Mouse (Mus musculus): Measurements from ENCODE around the gene Aldh1l1. TPM values are rescaled to one million over a fixed set of nuclear protein-coding genes. Genes with fewer than 3 reads are reported as not detected.

Aldh1l1 gene
- polyA plus RNA-seq, 1 experiment from 2014 or later = 1.2 TPM

DNA sequence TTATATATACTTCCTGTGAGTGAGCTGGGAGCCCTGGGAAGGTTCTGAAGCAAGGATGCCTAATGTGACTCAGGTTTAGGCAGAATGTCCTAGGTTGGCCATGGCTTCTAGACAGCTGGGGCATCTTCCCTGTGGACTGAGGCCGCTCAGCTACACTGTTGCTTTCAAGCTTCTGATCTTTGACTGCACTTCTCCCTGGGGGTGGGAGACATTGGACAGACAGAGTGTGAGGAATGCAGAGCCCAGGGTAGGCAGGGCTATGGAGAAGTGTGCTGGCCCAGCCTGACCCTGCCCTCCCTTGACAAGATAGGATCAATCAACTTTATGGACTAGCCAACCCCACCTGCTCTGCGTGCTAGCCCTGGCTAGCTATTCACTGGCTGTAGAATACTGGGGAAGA lies 25.0 kb upstream of the Aldh1l1 start:
- H3K4me1 ChIP-seq (ENCODE audit: control insufficient read depth, insufficient read depth, low read length) = peaks cover 8% of the 10 kb centered on the region
- H3K27me3 ChIP-seq (ENCODE audit: control insufficient read depth, insufficient read depth, low read length) = peaks cover 24% of the 10 kb centered on the region
- H3K27ac ChIP-seq (ENCODE audit: low read depth, low read length) = no peak overlapping the region
- no peak overlapping the region for H3K4me2 ChIP-seq
- no peak for ATAC-seq (replicated peaks; ENCODE audit: insufficient number of reproducible peaks, low FRiP score, low TSS enrichment)
- H3K36me3 ChIP-seq (ENCODE audit: control insufficient read depth, insufficient read depth, low read length) = no peaks in the 10 kb centered on the region
- no peak overlapping the region for H3K4me3 ChIP-seq (ENCODE audit: low read depth, low read length)
- 62% methylated on average over 2 of the region's 2 CpGs for WGBS (ENCODE audit: insufficient replicate concordance)
- no peaks in the 10 kb centered on the region for H3K9me3 ChIP-seq (replicated peaks; ENCODE audit: control insufficient read depth, low read length)
- H3K9ac ChIP-seq (ENCODE audit: low read depth, low read length) = no peak overlapping the region

GRCm38 (mm10) chr6:90461771-90462170 lies 24.5 kb upstream of the Aldh1l1 start:
- Histone ChIP-seq H3K9ac (ENCODE audit: low read depth, low read length) (no peak overlapping the region), H3K9me3 (replicated peaks; ENCODE audit: control insufficient read depth, low read length) (no peaks in the 10 kb centered on the region), H3K4me1 (ENCODE audit: control insufficient read depth, insufficient read depth, low read length) (peaks cover 8% of the 10 kb centered on the region), H3K27me3 (ENCODE audit: control insufficient read depth, insufficient read depth, low read length) (peaks cover 24% of the 10 kb centered on the region), H3K27ac (ENCODE audit: low read depth, low read length) (no peak overlapping the region), H3K36me3 (ENCODE audit: control insufficient read depth, insufficient read depth, low read length) (no peaks in the 10 kb centered on the region), H3K4me3 (ENCODE audit: low read depth, low read length) (peak overlapping the region; percentile 72), H3K4me2 (peak overlapping the region; percentile 100)
- 13% methylated on average over 12 of the region's 12 CpGs for WGBS (ENCODE audit: insufficient replicate concordance)
- ATAC-seq (replicated peaks; ENCODE audit: insufficient number of reproducible peaks, low FRiP score, low TSS enrichment) = no peak

- peaks cover 8% of the 10 kb centered on the region for H3K4me1 ChIP-seq (ENCODE audit: control insufficient read depth, insufficient read depth, low read length)
- H3K4me3 ChIP-seq (ENCODE audit: low read depth, low read length) = peak within 1 kb of the TSS; percentile 72
- peaks cover 24% of the 10 kb centered on the region for H3K27me3 ChIP-seq (ENCODE audit: control insufficient read depth, insufficient read depth, low read length)
- H3K9ac ChIP-seq (ENCODE audit: low read depth, low read length) = peak within 1 kb of the TSS; percentile 78
- no peaks in the 10 kb centered on the region for H3K9me3 ChIP-seq (replicated peaks; ENCODE audit: control insufficient read depth, low read length)
- H3K4me2 ChIP-seq = peak within 1 kb of the TSS; percentile 100
- peak within 1 kb of the TSS; percentile 29 for H3K27ac ChIP-seq (ENCODE audit: low read depth, low read length)
- WGBS (ENCODE audit: insufficient replicate concordance) = under 1% methylated on average over 63 of the region's 70 CpGs
- H3K36me3 ChIP-seq (ENCODE audit: control insufficient read depth, insufficient read depth, low read length) = no peaks in the 10 kb centered on the region
- ATAC-seq (replicated peaks; ENCODE audit: insufficient number of reproducible peaks, low FRiP score, low TSS enrichment) = peak; percentile 55
Measured at GRCm38 (mm10) chr6:90462181-90462706, 24.0 kb upstream of the Aldh1l1 start, which contains the start of gene Klf15. Gene Klf15 (plus strand): TSS chr6:90462576.

GRCm38 (mm10) chr6:90462841-90463227 lies 23.4 kb upstream of the Aldh1l1 start:
- peak overlapping the region; percentile 72 for H3K4me3 ChIP-seq (ENCODE audit: low read depth, low read length)
- H3K27me3 ChIP-seq (ENCODE audit: control insufficient read depth, insufficient read depth, low read length) = peaks cover 24% of the 10 kb centered on the region
- peak; percentile 36; the same call in 1 of the 2 replicates for ATAC-seq (replicated peaks; ENCODE audit: insufficient number of reproducible peaks, low FRiP score, low TSS enrichment)
- peak overlapping the region; percentile 78 for H3K9ac ChIP-seq (ENCODE audit: low read depth, low read length)
- peaks cover 8% of the 10 kb centered on the region for H3K4me1 ChIP-seq (ENCODE audit: control insufficient read depth, insufficient read depth, low read length)
- no peaks in the 10 kb centered on the region for H3K9me3 ChIP-seq (replicated peaks; ENCODE audit: control insufficient read depth, low read length)
- H3K36me3 ChIP-seq (ENCODE audit: control insufficient read depth, insufficient read depth, low read length) = no peaks in the 10 kb centered on the region
- WGBS (ENCODE audit: insufficient replicate concordance) = under 1% methylated on average over 38 of the region's 38 CpGs
- H3K27ac ChIP-seq (ENCODE audit: low read depth, low read length) = peak overlapping the region; percentile 29
- peak overlapping the region; percentile 100 for H3K4me2 ChIP-seq

GRCm38 (mm10) chr6:90463228-90463862 lies 22.9 kb upstream of the Aldh1l1 start:
- H3K9ac ChIP-seq (ENCODE audit: low read depth, low read length) = peak overlapping the region; percentile 78
- H3K4me1 ChIP-seq (ENCODE audit: control insufficient read depth, insufficient read depth, low read length) = peaks cover 8% of the 10 kb centered on the region
- peak overlapping the region; percentile 100 for H3K4me2 ChIP-seq
- peaks cover 22% of the 10 kb centered on the region for H3K27me3 ChIP-seq (ENCODE audit: control insufficient read depth, insufficient read depth, low read length)
- peak; percentile 77 for ATAC-seq (replicated peaks; ENCODE audit: insufficient number of reproducible peaks, low FRiP score, low TSS enrichment)
- peak overlapping the region; percentile 29 for H3K27ac ChIP-seq (ENCODE audit: low read depth, low read length)
- under 1% methylated on average over 31 of the region's 31 CpGs for whole genome bisulfite sequencing (ENCODE audit: insufficient replicate concordance)
- H3K9me3 ChIP-seq (replicated peaks; ENCODE audit: control insufficient read depth, low read length) = no peaks in the 10 kb centered on the region
- H3K36me3 ChIP-seq (ENCODE audit: control insufficient read depth, insufficient read depth, low read length) = no peaks in the 10 kb centered on the region
- H3K4me3 ChIP-seq (ENCODE audit: low read depth, low read length) = peak overlapping the region; percentile 72

DNA sequence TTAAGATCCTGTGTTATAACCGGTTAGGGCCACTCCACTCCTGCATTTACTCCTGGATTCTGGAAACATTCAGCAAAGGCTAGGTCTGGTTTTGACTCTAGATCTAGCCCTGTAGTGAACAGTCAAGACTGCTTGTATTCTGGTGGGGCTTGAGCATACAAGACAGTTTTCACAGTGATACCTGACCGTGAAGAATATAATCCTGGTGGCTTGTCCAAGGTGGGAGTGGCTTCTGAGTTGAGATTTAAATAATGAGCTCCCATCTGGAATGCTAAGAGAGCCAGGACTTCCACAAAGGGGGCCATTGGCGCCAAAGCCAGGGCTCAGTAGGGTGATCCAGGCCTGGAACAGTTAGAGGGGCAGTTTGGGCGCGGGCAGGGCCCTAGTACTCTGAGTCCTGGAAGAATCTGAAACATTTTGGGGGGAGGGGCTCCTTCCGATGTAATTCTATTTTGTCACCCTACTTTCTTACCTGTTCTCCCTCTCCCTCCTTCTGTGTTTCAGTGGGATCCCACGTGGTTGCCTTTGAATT lies 22.3 kb upstream of the Aldh1l1 start:
- ATAC-seq (replicated peaks; ENCODE audit: insufficient number of reproducible peaks, low FRiP score, low TSS enrichment) = no peak
- Histone ChIP-seq H3K9me3 (replicated peaks; ENCODE audit: control insufficient read depth, low read length) (no peaks in the 10 kb centered on the region), H3K9ac (ENCODE audit: low read depth, low read length) (peak overlapping the region; percentile 54), H3K4me2 (peak overlapping the region; percentile 100), H3K36me3 (ENCODE audit: control insufficient read depth, insufficient read depth, low read length) (no peaks in the 10 kb centered on the region), H3K27ac (ENCODE audit: low read depth, low read length) (peak overlapping the region; percentile 29; the same call in 1 of the 2 replicates), H3K4me3 (ENCODE audit: low read depth, low read length) (peak overlapping the region; percentile 72), H3K4me1 (ENCODE audit: control insufficient read depth, insufficient read depth, low read length) (peaks cover 8% of the 10 kb centered on the region), H3K27me3 (ENCODE audit: control insufficient read depth, insufficient read depth, low read length) (peaks cover 22% of the 10 kb centered on the region)
- WGBS (ENCODE audit: insufficient replicate concordance) = 33% methylated on average over 7 of the region's 7 CpGs

- no peak overlapping the region for H3K27ac ChIP-seq (ENCODE audit: low read depth, low read length)
- peaks cover 17% of the 10 kb centered on the region for H3K27me3 ChIP-seq (ENCODE audit: control insufficient read depth, insufficient read depth, low read length)
- H3K9me3 ChIP-seq (replicated peaks; ENCODE audit: control insufficient read depth, low read length) = no peaks in the 10 kb centered on the region
- no peak for ATAC-seq (replicated peaks; ENCODE audit: insufficient number of reproducible peaks, low FRiP score, low TSS enrichment)
- no peak overlapping the region for H3K9ac ChIP-seq (ENCODE audit: low read depth, low read length)
- H3K36me3 ChIP-seq (ENCODE audit: control insufficient read depth, insufficient read depth, low read length) = no peaks in the 10 kb centered on the region
- no peak overlapping the region for H3K4me2 ChIP-seq
- peaks cover 8% of the 10 kb centered on the region for H3K4me1 ChIP-seq (ENCODE audit: control insufficient read depth, insufficient read depth, low read length)
- no peak overlapping the region for H3K4me3 ChIP-seq (ENCODE audit: low read depth, low read length)
- 89% methylated on average over 11 of the region's 11 CpGs for WGBS (ENCODE audit: insufficient replicate concordance)
Measured at GRCm38 (mm10) chr6:90465028-90465640, 21.1 kb upstream of the Aldh1l1 start.

GRCm38 (mm10) chr6:90466079-90466478 lies 20.1 kb upstream of the Aldh1l1 start:
- ATAC-seq (replicated peaks; ENCODE audit: insufficient number of reproducible peaks, low FRiP score, low TSS enrichment) = no peak
- Histone ChIP-seq H3K27me3 (ENCODE audit: control insufficient read depth, insufficient read depth, low read length) (peaks cover 12% of the 10 kb centered on the region; the same call in 1 of the 2 replicates), H3K27ac (ENCODE audit: low read depth, low read length) (no peak overlapping the region), H3K9ac (ENCODE audit: low read depth, low read length) (no peak overlapping the region), H3K4me1 (ENCODE audit: control insufficient read depth, insufficient read depth, low read length) (peaks cover 13% of the 10 kb centered on the region), H3K9me3 (replicated peaks; ENCODE audit: control insufficient read depth, low read length) (no peaks in the 10 kb centered on the region), H3K4me2 (no peak overlapping the region), H3K4me3 (ENCODE audit: low read depth, low read length) (no peak overlapping the region), H3K36me3 (ENCODE audit: control insufficient read depth, insufficient read depth, low read length) (no peaks in the 10 kb centered on the region)
- WGBS (ENCODE audit: insufficient replicate concordance) = 79% methylated on average over 10 of the region's 10 CpGs

Measured in heart, embryonic 11.5 days (tissue).